Mouse (Mus musculus) layer of hippocampus, adult 18-20 months (tissue): ENCODE measurements at regions not wholly inside any gene's neighbourhood (a gene's known extent, or its start where the extent isn't known, plus 50 kb on each side); places are given as distances from the start of the nearest gene placed in this dataset.

Source experiments
- DNase-seq, 2 experiments: peaks; one replicate each; pipeline ENCODE4 v3.0.0; 2022; ENCODE audit warnings: low spot score in 2 of 2

DNA sequence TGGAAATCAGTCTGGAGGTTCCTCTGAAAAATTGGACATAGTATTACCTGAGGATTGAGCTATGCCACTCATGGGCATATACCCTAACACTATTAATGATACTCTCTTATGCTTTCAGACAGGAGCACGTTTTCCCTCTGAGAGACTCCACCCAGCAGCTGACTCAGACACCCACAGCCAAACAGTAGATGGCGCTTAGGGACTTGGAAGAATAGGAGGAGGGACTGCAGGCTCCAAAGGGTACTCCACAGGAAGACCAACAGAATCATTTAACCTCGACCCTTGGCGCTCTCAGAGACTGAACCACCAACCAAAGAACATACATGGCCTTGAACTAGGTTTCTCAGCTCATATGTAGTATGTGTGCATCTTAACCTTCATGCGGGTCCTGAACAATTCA, 216.0 kb upstream of the Fut9 start:
- no peak for DNase-seq

DNA sequence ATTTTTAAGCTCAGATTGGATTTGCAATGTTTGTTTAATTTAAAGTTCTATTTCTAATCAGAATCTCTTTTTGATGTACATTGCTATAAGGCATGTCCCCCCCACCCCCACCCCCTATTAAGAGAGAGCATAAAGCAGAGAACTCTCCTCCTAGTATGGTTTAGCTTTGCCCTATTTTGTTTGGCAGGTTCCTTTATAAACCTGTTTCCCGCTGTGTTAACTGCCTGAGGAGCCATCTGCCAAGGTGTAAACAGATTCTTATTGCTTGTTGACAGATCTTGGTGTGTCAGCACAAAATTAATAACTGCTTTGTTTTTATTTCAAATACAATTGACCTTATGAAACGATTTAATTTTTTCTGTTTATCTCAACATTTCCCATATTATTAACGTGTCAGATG, 200.3 kb upstream of the Fut9 start:
- DNase-seq: no peak

DNA sequence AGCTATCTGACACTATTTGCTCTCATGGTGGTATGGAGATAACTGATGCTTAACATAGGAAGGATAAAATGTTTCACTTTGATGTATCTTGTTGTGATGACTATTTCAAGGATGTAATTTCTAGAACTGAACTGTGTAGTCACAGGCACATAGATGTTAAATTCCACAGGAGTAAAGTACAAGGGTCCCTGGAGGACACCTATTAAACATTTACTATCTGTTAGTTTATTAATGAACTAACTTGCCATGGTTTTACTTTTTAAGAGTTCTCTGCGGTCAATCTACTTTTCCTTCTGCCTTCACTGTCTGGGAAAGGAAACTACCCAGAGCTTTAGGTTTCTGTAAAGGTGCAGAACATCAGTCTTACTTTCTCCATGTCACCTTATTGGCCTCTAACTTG, 198.5 kb upstream of the Fut9 start:
- no peak for DNase-seq

DNA sequence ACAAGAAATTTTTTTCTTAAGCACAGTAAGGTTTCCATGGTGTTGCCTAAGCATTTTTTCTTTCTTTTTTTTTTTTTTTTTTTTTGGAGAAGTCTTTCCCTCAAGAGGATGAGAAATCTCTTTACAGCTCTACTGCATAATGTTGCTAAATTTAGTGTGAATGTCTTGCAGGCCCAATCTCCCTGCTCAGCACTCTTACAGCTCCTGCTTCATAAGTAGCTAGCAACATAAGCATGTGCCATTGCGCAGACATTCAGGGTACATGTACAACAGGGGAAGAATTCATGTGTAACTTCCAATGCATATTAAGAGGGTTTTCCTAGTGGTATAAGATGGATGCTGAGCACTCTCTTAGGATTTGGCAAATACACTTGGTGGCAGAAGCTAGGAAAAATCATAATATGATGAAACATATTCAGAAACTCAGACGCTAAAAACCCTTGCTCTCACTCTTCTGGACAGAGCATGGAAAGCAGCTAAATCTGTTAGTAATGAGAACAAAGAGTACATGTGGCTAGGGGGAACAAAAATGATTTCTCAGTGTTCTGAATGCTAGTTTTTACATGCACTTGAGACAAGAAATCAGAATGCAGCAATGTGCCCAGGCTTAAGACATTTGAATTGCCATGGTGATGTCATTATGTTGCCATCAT, 155.8 kb upstream of the Fut9 start:
- peak; percentile 0 to 1 for DNase-seq

DNA sequence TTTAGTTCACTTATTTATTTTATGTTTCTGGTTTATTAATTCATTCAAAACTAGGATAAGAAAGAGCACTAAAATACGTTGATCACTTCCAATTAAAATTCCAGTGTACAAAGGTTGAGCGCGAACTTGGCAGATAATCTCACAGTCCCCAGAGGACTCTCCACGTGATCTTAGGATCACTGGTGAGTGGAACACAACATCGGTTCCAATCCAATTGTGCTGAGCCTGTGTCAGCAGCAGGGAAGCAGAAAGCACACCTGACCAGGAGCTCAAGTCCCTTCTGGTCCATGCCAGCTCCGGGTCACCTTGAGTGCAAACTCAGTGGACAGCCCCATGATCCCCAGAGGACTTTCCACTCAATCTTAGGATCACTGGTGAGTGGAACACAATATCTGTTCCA, 132.5 kb upstream of the Fut9 start:
- no peak for DNase-seq

DNA sequence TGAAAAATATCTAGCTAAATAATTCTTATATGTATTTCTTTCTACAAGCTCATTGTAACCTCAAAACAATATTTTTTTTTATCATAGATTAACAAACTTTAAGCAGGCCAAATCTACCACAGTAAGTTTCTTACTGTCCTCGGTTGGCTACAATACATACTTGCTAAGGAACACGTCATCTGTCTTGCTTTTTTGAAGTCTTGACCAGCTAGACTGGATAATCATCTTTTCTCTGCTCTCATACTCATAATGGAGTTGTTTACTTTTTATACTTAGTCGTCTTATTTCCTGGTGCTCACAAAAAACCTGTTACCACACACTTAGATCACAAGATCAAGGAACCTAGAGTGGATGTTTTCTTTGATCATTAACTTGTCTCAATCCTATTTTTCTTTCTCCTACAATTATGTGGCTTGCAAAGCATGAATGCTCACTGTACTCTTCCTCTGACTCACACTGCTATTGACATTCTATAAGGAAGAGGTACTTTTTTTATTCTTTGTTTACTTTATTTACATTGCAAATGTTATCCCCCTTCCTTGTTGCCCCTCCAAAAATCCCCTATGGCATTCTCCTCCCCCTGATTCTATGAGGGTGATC, 95.4 kb upstream of the Fut9 start:
- DNase-seq: no peak

DNA sequence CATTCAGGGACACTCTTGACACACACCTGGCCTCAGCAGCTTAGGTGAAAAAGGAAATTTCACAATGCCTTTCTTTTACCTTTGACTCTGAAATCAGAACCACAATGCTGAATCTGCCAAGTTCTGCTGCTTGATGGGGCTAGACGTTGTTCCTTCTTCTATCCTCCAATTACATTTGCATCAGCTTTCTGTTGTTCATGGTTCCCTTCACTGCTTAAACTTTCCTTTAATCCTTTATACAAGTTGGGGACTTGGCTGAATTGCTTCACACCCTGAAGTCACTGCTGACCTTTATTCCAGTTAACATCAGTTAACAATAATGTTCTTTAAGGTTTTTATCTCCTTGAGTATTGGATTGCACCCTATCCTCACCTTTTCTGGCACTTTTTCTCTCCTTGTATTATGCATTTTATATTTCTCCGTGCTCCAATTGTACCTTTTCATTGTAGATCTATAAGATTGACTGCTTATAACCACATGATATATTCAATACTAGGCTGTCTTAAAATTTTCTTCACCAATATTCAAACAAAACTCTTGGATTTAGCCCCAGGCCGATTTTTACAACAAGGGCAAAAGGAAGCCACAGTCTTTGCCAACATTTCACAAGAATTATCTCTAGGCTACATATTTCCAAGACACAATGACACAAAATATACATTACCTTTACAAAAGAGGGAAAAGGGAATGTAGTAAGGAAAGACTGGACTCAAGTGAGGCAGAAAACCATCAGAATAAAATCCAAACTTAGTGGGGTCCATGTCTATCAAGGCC, 92.0 kb upstream of the Fut9 start:
- no peak for DNase-seq
